Mouse (Mus musculus): ENCODE measurements around the gene Olfr933. TPM values are rescaled to one million over a fixed set of nuclear protein-coding genes. Genes with fewer than 3 reads are reported as not detected.

Gene Olfr933
- polyA plus RNA-seq (2015; fragmentation: Nextera tagmentation; extraction: Ambion mirVana): not detected in 2 replicates

DNA sequence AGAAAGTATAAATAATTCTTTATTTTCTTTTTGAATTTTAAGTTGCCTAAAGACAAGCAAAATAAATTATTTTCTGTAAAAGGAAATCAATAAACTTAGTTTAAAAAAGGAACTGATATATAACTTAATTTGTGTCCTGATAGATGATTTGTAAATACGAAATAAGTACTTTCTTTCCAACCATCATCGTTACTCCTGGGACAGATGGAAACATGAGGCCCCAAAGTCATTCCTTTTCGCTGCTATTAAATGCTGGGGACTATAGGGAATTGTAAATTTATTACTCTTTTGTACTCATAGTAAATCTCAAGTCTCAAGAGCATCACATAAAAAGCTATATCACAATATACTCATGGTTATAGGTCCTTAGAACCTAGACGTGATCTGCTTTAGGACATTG lies at the start of gene Olfr933:
TSS of gene Olfr933 (plus strand) at position 301 of the 400 bp plus-strand sequence.
- ATAC-seq (ENCODE audit: insufficient number of reproducible peaks, low FRiP score, low TSS enrichment, low read depth): no peak
- Histone ChIP-seq H3K4me3 (no peak within 1 kb of the TSS), H3K4me1 (no peaks in the 10 kb centered on the region), H3K27ac (no peak within 1 kb of the TSS), H3K27me3 (no peaks in the 10 kb centered on the region), H3K36me3 (no peaks in the 10 kb centered on the region), H3K9me3 (no peaks in the 10 kb centered on the region), H3K9ac (no peak within 1 kb of the TSS), H3K4me2 (no peak within 1 kb of the TSS)
- 72% methylated on average over 4 of the region's 4 CpGs for WGBS

DNA sequence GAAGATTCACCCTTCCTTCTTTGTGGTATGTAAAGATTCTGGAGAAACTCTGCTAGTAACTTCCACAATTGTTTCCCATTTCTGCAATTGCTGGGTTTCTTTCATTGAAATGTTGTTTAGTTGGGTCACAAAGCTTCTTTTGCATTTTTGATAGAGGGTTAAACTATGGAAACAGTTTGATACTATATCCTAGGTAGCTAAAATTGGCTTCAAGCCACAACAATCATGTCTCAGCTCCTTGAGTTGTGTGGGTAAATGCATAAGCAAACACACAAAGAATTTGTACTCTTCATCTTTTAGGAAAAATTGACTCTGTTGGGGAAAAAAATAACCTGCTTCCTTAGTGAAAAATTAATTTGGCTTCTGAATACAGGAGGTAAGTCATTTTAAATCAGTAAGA lies 42.6 kb upstream of the Olfr933 start, which contains the start of gene Olfr930:
TSS of gene Olfr930 (plus strand) at position 301 of the 400 bp plus-strand sequence.
- Histone ChIP-seq H3K27ac (no peak within 1 kb of the TSS), H3K9ac (no peak within 1 kb of the TSS), H3K4me2 (no peak within 1 kb of the TSS), H3K9me3 (no peaks in the 10 kb centered on the region), H3K4me3 (no peak within 1 kb of the TSS), H3K36me3 (no peaks in the 10 kb centered on the region), H3K27me3 (no peaks in the 10 kb centered on the region), H3K4me1 (no peaks in the 10 kb centered on the region)
- ATAC-seq (ENCODE audit: insufficient number of reproducible peaks, low FRiP score, low TSS enrichment, low read depth): no peak

DNA sequence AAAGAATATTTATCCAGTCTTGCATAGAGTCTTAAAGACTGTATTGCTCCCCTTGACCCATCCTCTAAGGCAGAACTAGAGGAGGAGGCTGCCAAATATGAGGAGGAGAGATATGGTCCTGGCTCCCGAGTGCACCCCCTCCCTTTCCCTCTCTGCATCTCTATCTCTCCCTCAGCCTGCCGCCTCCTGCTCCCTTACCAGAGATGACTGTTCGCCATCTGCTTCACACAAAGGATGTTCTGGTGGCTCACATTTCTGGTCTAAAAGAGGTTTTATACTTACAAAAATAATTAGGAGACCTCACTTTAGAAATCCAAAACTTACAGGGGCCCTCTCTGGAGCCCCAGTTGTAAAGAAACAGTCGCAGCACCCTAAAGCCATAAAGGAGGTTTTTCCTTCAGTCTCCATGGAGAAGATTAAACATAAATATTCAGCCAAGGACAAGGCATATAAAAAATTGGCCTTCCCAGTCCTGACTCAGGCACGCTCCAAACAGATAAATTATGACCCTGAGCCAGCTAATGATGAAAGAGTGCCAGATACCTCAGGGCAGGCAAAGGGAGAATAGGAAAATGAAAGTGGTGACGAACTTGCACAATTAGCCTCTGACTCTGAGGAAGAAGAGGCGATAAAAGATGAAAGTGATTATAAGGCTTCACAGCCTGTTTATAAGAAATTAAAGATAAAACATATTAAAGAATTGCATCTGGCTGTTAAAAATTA lies 18.6 kb upstream of the Olfr933 start:
- Histone ChIP-seq H3K9me3 (no peaks in the 10 kb centered on the region), H3K4me2 (0 out of 2 replicates have a peak overlapping the region, but pooled peaks have one; percentile 17), H3K36me3 (no peaks in the 10 kb centered on the region), H3K27ac (no peak overlapping the region), H3K9ac (no peak overlapping the region), H3K4me3 (no peak overlapping the region), H3K27me3 (no peaks in the 10 kb centered on the region), H3K4me1 (no peaks in the 10 kb centered on the region)
- WGBS: 27% methylated on average over 7 of the region's 7 CpGs
- no peak for ATAC-seq (ENCODE audit: insufficient number of reproducible peaks, low FRiP score, low TSS enrichment, low read depth)

DNA sequence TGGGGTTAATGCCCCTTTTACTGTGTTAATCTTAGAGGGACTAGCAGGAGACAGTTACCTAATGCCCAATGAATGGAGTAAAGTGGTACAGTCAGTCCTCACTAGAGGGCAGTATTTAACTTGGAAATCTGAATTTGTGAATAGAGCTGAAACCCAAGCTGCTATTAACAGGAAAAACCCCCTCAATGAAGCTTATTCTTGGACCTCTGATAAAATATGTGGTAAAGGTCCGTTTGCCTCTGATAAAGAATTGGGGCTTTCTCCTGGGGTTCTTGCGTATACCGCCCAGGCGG lies 18.0 kb upstream of the Olfr933 start:
- no peaks in the 10 kb centered on the region for H3K27me3 ChIP-seq
- no peak for ATAC-seq (ENCODE audit: insufficient number of reproducible peaks, low FRiP score, low TSS enrichment, low read depth)
- no peaks in the 10 kb centered on the region for H3K36me3 ChIP-seq
- H3K4me3 ChIP-seq: no peak overlapping the region
- H3K4me2 ChIP-seq: 0 out of 2 replicates have a peak overlapping the region, but pooled peaks have one; percentile 17
- no peaks in the 10 kb centered on the region for H3K4me1 ChIP-seq
- H3K9ac ChIP-seq: no peak overlapping the region
- H3K27ac ChIP-seq: no peak overlapping the region
- 77% methylated on average over 4 of the region's 4 CpGs for WGBS
- no peaks in the 10 kb centered on the region for H3K9me3 ChIP-seq

GRCm38 (mm10) chr9:38988215-38988614 lies 16.1 kb downstream of the Olfr933 start, which contains the start of gene Olfr934:
Gene Olfr934 (minus strand): TSS chr9:38988315.
- WGBS: 87% methylated on average over 2 of the region's 2 CpGs
- no peak within 1 kb of the TSS for H3K4me2 ChIP-seq
- ATAC-seq (ENCODE audit: insufficient number of reproducible peaks, low FRiP score, low TSS enrichment, low read depth): no peak
- H3K4me1 ChIP-seq: no peaks in the 10 kb centered on the region
- H3K27ac ChIP-seq: no peak within 1 kb of the TSS
- H3K9ac ChIP-seq: no peak within 1 kb of the TSS
- H3K27me3 ChIP-seq: no peaks in the 10 kb centered on the region
- no peak within 1 kb of the TSS for H3K4me3 ChIP-seq
- no peaks in the 10 kb centered on the region for H3K36me3 ChIP-seq
- H3K9me3 ChIP-seq: no peaks in the 10 kb centered on the region

DNA sequence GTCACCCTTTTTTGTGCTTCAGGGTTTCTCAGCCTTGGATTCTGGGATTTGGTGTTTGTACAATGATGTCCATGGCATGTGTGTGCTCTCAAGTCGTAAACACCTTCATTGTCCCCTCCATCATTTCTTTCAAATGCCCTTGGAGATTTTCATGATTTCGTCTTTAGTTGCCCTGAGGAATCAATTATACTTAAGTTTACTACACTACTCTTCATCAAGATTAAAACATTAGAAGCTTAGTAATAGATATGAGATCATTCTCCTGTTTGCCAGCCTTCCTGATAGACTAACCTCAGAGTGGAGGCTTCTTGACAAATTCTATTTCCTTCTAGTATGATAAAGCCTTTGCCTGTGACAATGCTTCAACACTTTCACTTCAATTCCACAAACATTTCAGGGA lies 27.5 kb downstream of the Olfr933 start, which contains the start of gene Olfr935:
TSS of gene Olfr935 (minus strand) at position 101 of the 400 bp plus-strand sequence.
- no peak within 1 kb of the TSS for H3K27ac ChIP-seq
- H3K4me1 ChIP-seq: no peaks in the 10 kb centered on the region
- no peak for ATAC-seq (ENCODE audit: insufficient number of reproducible peaks, low FRiP score, low TSS enrichment, low read depth)
- 62% methylated on average over 2 of the region's 2 CpGs for WGBS
- no peaks in the 10 kb centered on the region for H3K9me3 ChIP-seq
- H3K4me2 ChIP-seq: no peak within 1 kb of the TSS
- H3K9ac ChIP-seq: no peak within 1 kb of the TSS
- no peaks in the 10 kb centered on the region for H3K27me3 ChIP-seq
- H3K4me3 ChIP-seq: no peak within 1 kb of the TSS
- no peaks in the 10 kb centered on the region for H3K36me3 ChIP-seq

GRCm38 (mm10) chr9:39023277-39023676 lies 51.2 kb downstream of the Olfr933 start, which contains the start of gene Olfr146:
Gene Olfr146 (minus strand): TSS chr9:39023377.
- Histone ChIP-seq H3K4me2 (no peak within 1 kb of the TSS), H3K4me1 (no peaks in the 10 kb centered on the region), H3K27ac (no peak within 1 kb of the TSS), H3K9ac (no peak within 1 kb of the TSS), H3K9me3 (no peaks in the 10 kb centered on the region), H3K4me3 (no peak within 1 kb of the TSS), H3K36me3 (no peaks in the 10 kb centered on the region), H3K27me3 (no peaks in the 10 kb centered on the region)
- no peak for ATAC-seq (ENCODE audit: insufficient number of reproducible peaks, low FRiP score, low TSS enrichment, low read depth)
- WGBS: 75% methylated on average over 1 of the region's 1 CpGs

Other genes with a start within 250 kb of the Olfr933 start
- 0.05 TPM in 2 replicates for gene Olfr920, start 220.0 kb upstream of the Olfr933 start, polyA plus RNA-seq (2015; fragmentation: Nextera tagmentation; extraction: Ambion mirVana)
- not detected in 2 replicates for gene Olfr921, start 199.2 kb upstream of the Olfr933 start, polyA plus RNA-seq (2015; fragmentation: Nextera tagmentation; extraction: Ambion mirVana)
- gene Olfr922, start 157.7 kb upstream of the Olfr933 start, polyA plus RNA-seq (2015; fragmentation: Nextera tagmentation; extraction: Ambion mirVana): not detected in 2 replicates
- gene Olfr923, start 145.8 kb upstream of the Olfr933 start, polyA plus RNA-seq (2015; fragmentation: Nextera tagmentation; extraction: Ambion mirVana): not detected in 2 replicates
- not detected in 2 replicates for gene Olfr924, start 127.9 kb upstream of the Olfr933 start, polyA plus RNA-seq (2015; fragmentation: Nextera tagmentation; extraction: Ambion mirVana)
- gene Olfr26, start 117.3 kb upstream of the Olfr933 start, polyA plus RNA-seq (2015; fragmentation: Nextera tagmentation; extraction: Ambion mirVana): not detected in 2 replicates
- not detected in 2 replicates for gene Olfr926, start 95.2 kb upstream of the Olfr933 start, polyA plus RNA-seq (2015; fragmentation: Nextera tagmentation; extraction: Ambion mirVana)
- gene Olfr930, start 42.5 kb upstream of the Olfr933 start, polyA plus RNA-seq (2015; fragmentation: Nextera tagmentation; extraction: Ambion mirVana): not detected in 2 replicates
- not detected in 2 replicates for gene Olfr934, start 16.0 kb downstream of the Olfr933 start, polyA plus RNA-seq (2015; fragmentation: Nextera tagmentation; extraction: Ambion mirVana)
- not detected in 2 replicates for gene Olfr935, start 27.4 kb downstream of the Olfr933 start, polyA plus RNA-seq (2015; fragmentation: Nextera tagmentation; extraction: Ambion mirVana)
- gene Olfr146, start 51.1 kb downstream of the Olfr933 start, polyA plus RNA-seq (2015; fragmentation: Nextera tagmentation; extraction: Ambion mirVana): not detected in 2 replicates
- gene Olfr937, start 92.6 kb downstream of the Olfr933 start, polyA plus RNA-seq (2015; fragmentation: Nextera tagmentation; extraction: Ambion mirVana): not detected in 2 replicates
- not detected in 2 replicates for gene Olfr938, start 106.6 kb downstream of the Olfr933 start, polyA plus RNA-seq (2015; fragmentation: Nextera tagmentation; extraction: Ambion mirVana)
- not detected in 2 replicates for gene Olfr27, start 155.8 kb downstream of the Olfr933 start, polyA plus RNA-seq (2015; fragmentation: Nextera tagmentation; extraction: Ambion mirVana)
- gene Olfr943, start 194.0 kb downstream of the Olfr933 start, polyA plus RNA-seq (2015; fragmentation: Nextera tagmentation; extraction: Ambion mirVana): not detected in 2 replicates
- not detected in 2 replicates for gene Olfr944, start 229.6 kb downstream of the Olfr933 start, polyA plus RNA-seq (2015; fragmentation: Nextera tagmentation; extraction: Ambion mirVana)